Mouse (Mus musculus) layer of hippocampus, postnatal 10 days (tissue): ENCODE results near the gene Nccrp1. TPM values are rescaled to one million over a fixed set of nuclear protein-coding genes. Genes with fewer than 3 reads are reported as not detected.

Experiments
- DNase-seq, 2 experiments: peaks; one replicate each; pipeline ENCODE4 v3.0.0; 2021; ENCODE audit warnings: low spot score in 2 of 2
- long read RNA-seq: library from polyadenylated mRNA; stranded (forward); transcript quantifications from one replicate; pipeline ENCODE4 v2.0.0, GENCODE M21; 2023
- total RNA-seq, 2 experiments: library from RNA; stranded (reverse); gene quantifications; 2 replicates each; pipeline ENCODE4 v1.2.3; 2021

Nccrp1 gene
- total RNA-seq: under 1 TPM; 0.42 to 0.46 TPM
- long read RNA-seq, partial matches to known transcripts: 0 of 1 reads
- long read RNA-seq, other reads (novel, unspliced or antisense): 0 of 1 reads

GRCm38 (mm10) chr7:28547154-28547553 lies at the start of gene Nccrp1:
Gene Nccrp1 (minus strand): TSS chr7:28547254.
- DNase-seq: no peak

- DNase-seq: no peak
Observed at GRCm38 (mm10) chr7:28595751-28596435, 48.8 kb upstream of the Nccrp1 start.

GRCm38 (mm10) chr7:28593206-28594111 lies 46.4 kb upstream of the Nccrp1 start:
- DNase-seq: peak in 1 of 2 experiments; percentile 14

GRCm38 (mm10) chr7:28591862-28592261 lies 44.8 kb upstream of the Nccrp1 start:
- no peak for DNase-seq

GRCm38 (mm10) chr7:28587644-28588043 lies 40.6 kb upstream of the Nccrp1 start:
- DNase-seq: no peak

GRCm38 (mm10) chr7:28586663-28587411 lies 39.8 kb upstream of the Nccrp1 start:
- DNase-seq: no peak

- no peak for DNase-seq
Observed at GRCm38 (mm10) chr7:28585001-28585400, 37.9 kb upstream of the Nccrp1 start.

GRCm38 (mm10) chr7:28584468-28584867 lies 37.4 kb upstream of the Nccrp1 start:
- DNase-seq: no peak

GRCm38 (mm10) chr7:28583570-28584344 lies 36.7 kb upstream of the Nccrp1 start:
- no peak for DNase-seq

- DNase-seq: no peak
Observed at GRCm38 (mm10) chr7:28582841-28583240, 35.8 kb upstream of the Nccrp1 start.

- DNase-seq: no peak
Observed at GRCm38 (mm10) chr7:28581721-28582120, 34.7 kb upstream of the Nccrp1 start.

- DNase-seq: no peak
Observed at GRCm38 (mm10) chr7:28579826-28580225, 32.8 kb upstream of the Nccrp1 start.

- no peak for DNase-seq
Observed at GRCm38 (mm10) chr7:28578543-28579053, 31.5 kb upstream of the Nccrp1 start.

GRCm38 (mm10) chr7:28577826-28578542 lies 30.9 kb upstream of the Nccrp1 start:
- no peak for DNase-seq

- peak; percentile 67 to 69 for DNase-seq
Observed at GRCm38 (mm10) chr7:28576271-28576914, 29.3 kb upstream of the Nccrp1 start.

GRCm38 (mm10) chr7:28575597-28575996 lies 28.5 kb upstream of the Nccrp1 start:
- peak; percentile 52 to 58 for DNase-seq

GRCm38 (mm10) chr7:28573236-28573635 lies 26.2 kb upstream of the Nccrp1 start:
- no peak for DNase-seq

- DNase-seq: no peak
Observed at GRCm38 (mm10) chr7:28572689-28573088, 25.6 kb upstream of the Nccrp1 start.

- no peak for DNase-seq
Observed at GRCm38 (mm10) chr7:28570982-28571682, 24.1 kb upstream of the Nccrp1 start.
